Mouse (Mus musculus) midbrain, postnatal 0 days (tissue): Measurements from ENCODE around the gene Ncoa3. TPM values are rescaled to one million over a fixed set of nuclear protein-coding genes. Genes with fewer than 3 reads are reported as not detected.

Experiments used
- ATAC-seq: fragments of 200-750 bp; cut with Nextera tagmentation; 2 replicates; pipeline ENCODE4 v1.8.0; 2017; ENCODE audit warnings: moderate number of reproducible peaks, mild to moderate bottlenecking, moderate TSS enrichment, moderate library complexity; ENCODE audit not compliant: low FRiP score
- DNase-seq: peaks from one replicate; pipeline ENCODE4 v3.0.0-alpha.2; 2015; ENCODE audit warnings: low spot score
- H3K27ac ChIP-seq: fragments of 300-500 bp; sonication (generic); 2 replicates; pipeline ENCODE4 v1.5.1; 2014; ENCODE audit warnings: low read depth, mild to moderate bottlenecking, low read length, mixed read lengths
- H3K27me3 ChIP-seq: fragments of 300-500 bp; sonication (generic); 2 replicates; pipeline ENCODE4 v1.6.1; 2014; ENCODE audit warnings: low read length, control low read depth, mixed read lengths; ENCODE audit not compliant: insufficient read depth
- H3K36me3 ChIP-seq: fragments of 300-500 bp; sonication (generic); 2 replicates; pipeline ENCODE4 v1.6.1; 2014; ENCODE audit warnings: low read length, control low read depth, mixed read lengths; ENCODE audit not compliant: insufficient read depth
- H3K4me1 ChIP-seq: fragments of 300-500 bp; sonication (generic); 2 replicates; pipeline ENCODE4 v1.6.1; 2014; ENCODE audit warnings: mild to moderate bottlenecking, control low read depth, antibody characterized with exemption, low read length, mixed read lengths; ENCODE audit not compliant: insufficient read depth
- H3K4me2 ChIP-seq: fragments of 300-500 bp; sonication (generic); 2 replicates; pipeline ENCODE4 v1.6.1; 2014; ENCODE audit warnings: low read depth, mild to moderate bottlenecking, low read length, mixed read lengths; ENCODE audit not compliant: poor library complexity, severe bottlenecking
- H3K4me3 ChIP-seq: fragments of 300-500 bp; sonication (generic); 2 replicates; pipeline ENCODE4 v1.5.1; 2014; ENCODE audit warnings: low read depth, mild to moderate bottlenecking, low read length, moderate library complexity
- H3K9ac ChIP-seq: fragments of 300-500 bp; sonication (generic); replicated peaks from 2 replicates; pipeline ENCODE4 v1.6.1; 2014; ENCODE audit warnings: mild to moderate bottlenecking, low read length, moderate library complexity, mixed read lengths; ENCODE audit not compliant: poor library complexity, severe bottlenecking
- H3K9me3 ChIP-seq: fragments of 300-500 bp; sonication (generic); 2 replicates; pipeline ENCODE4 v1.6.1; 2016; ENCODE audit warnings: low read length, control low read depth
- CTCF ChIP-seq: IDR thresholded peaks from 2 replicates; pipeline ENCODE4 v1.5.1; 2016; ENCODE audit warnings: antibody characterized with exemption, mild to moderate bottlenecking
- WGBS: fragments of 180-500 bp; shearing (Covaris S2); extraction: QIAGEN DNeasy Blood & Tissue Kit; methylation state at CpG from one replicate; pipeline ENCODE4 v1.1.7; 2014; 5-methylcytosine and 5-hydroxymethylcytosine counted together
- polyA plus RNA-seq: library from polyadenylated mRNA; unstranded; fragments of >200 nt; fragmentation: Nextera tagmentation; extraction: Ambion mirVana; gene quantifications from 2 replicates; pipeline ENCODE4 v1.2.1, GENCODE M21; 2015
- total RNA-seq: library from RNA; depleted of rRNA; stranded (reverse); fragments of >200 nt; gene quantifications from 2 replicates; pipeline ENCODE4 v1.2.3, GENCODE M21; 2014

Ncoa3 gene
- total and polyA plus RNA-seq, 2 experiments from 2014 or later = 14.9 to 40.9 TPM

DNA sequence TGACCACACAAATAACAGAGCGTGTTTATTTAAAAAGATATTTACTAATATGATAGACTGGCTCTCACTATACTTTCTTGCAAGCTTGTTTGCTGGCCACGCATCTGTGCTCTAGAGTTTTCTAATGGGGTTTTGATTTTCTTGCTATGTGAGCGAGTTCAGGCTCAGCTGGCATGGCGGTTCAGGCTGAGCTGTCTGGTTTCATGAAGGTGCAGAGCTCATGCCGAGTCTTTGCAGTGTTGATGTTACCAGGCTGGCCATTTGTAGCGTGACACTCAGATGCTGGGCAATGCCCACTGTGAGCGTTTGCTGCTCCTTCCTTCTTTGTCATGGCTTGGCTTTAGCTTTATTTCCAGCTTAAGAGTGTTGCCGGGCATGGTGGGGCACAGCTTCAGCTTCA lies 70.0 kb downstream of the Ncoa3 start:
- no peaks in the 10 kb centered on the region for H3K27me3 ChIP-seq
- ATAC-seq (no peak), DNase-seq (no peak)
- H3K9ac ChIP-seq = no peak overlapping the region
- H3K9me3 ChIP-seq = no peaks in the 10 kb centered on the region
- no peak overlapping the region for H3K4me2 ChIP-seq
- no peak for TF ChIP-seq CTCF
- H3K4me1 ChIP-seq = no peaks in the 10 kb centered on the region
- WGBS = 90% methylated on average over 8 of the region's 8 CpGs
- no peak overlapping the region for H3K27ac ChIP-seq
- H3K36me3 ChIP-seq = peaks cover 53% of the 10 kb centered on the region
- H3K4me3 ChIP-seq = no peak overlapping the region

DNA sequence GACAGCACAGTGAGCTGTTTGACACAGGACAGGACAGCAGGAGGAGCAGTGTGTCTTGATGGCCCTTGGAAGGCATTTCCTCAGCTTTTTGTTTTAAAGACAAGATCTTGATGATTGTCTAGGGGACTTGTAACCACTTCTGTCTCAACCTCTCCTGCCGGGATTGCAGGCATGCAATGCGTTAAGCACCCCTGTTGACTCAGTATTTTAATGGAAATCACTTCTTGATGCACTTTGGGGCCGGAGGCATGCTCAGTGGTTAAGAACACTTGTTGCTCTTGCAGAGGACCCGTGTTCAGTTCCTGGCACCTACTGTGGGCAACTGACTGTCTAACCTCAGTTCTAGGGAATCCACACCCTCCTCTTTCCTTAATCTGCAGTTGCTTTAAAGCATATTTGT lies 74.0 kb downstream of the Ncoa3 start:
- no peak for DNase-seq
- H3K9me3 ChIP-seq = no peaks in the 10 kb centered on the region
- H3K9ac ChIP-seq = no peak overlapping the region
- H3K27me3 ChIP-seq = no peaks in the 10 kb centered on the region
- TF ChIP-seq CTCF = no peak
- no peak overlapping the region for H3K4me2 ChIP-seq
- 66% methylated on average over 4 of the region's 4 CpGs for WGBS
- no peak overlapping the region for H3K4me3 ChIP-seq
- H3K36me3 ChIP-seq = peaks cover 60% of the 10 kb centered on the region
- H3K27ac ChIP-seq = no peak overlapping the region
- ATAC-seq = no peak
- H3K4me1 ChIP-seq = no peaks in the 10 kb centered on the region

DNA sequence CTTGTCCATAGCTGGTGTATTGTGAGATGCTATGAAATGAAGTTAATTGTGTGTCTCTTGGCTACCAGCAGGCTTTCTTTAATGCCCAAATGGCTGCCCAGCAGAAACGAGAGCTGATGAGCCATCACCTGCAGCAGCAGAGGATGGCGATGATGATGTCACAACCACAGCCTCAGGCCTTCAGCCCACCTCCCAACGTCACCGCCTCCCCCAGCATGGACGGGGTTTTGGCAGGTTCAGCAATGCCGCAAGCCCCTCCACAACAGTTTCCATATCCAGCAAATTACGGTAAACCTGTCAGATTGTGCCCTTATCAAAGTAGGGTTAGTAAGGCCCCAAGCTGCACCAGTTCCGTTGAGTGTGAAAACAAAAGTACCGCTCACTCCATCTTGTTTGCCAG lies 75.8 kb downstream of the Ncoa3 start:
- WGBS = 86% methylated on average over 9 of the region's 9 CpGs
- peaks cover 50% of the 10 kb centered on the region for H3K36me3 ChIP-seq
- DNase-seq = no peak
- no peak overlapping the region for H3K4me2 ChIP-seq
- ATAC-seq = no peak
- no peak for TF ChIP-seq CTCF
- no peaks in the 10 kb centered on the region for H3K9me3 ChIP-seq
- no peaks in the 10 kb centered on the region for H3K4me1 ChIP-seq
- no peak overlapping the region for H3K9ac ChIP-seq
- no peak overlapping the region for H3K4me3 ChIP-seq
- no peak overlapping the region for H3K27ac ChIP-seq
- no peaks in the 10 kb centered on the region for H3K27me3 ChIP-seq

DNA sequence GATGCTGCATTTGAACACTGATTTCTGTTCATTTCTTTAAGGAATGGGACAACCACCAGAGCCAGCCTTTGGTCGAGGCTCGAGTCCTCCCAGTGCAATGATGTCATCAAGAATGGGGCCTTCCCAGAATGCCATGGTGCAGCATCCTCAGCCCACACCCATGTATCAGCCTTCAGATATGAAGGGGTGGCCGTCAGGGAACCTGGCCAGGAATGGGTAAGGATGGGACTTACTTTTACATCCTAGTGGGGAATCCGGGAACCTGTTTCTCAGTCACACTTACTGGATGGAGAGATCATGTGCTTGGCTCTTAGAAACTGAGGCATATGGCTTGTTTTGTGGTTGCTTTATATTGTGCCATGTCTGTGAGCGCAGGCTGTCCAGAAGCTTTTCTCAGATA lies 76.7 kb downstream of the Ncoa3 start:
- H3K4me1 ChIP-seq = no peaks in the 10 kb centered on the region
- H3K27me3 ChIP-seq = no peaks in the 10 kb centered on the region
- no peak for TF ChIP-seq CTCF
- 96% methylated on average over 5 of the region's 5 CpGs for WGBS
- H3K27ac ChIP-seq = no peak overlapping the region
- H3K4me3 ChIP-seq = no peak overlapping the region
- no peak overlapping the region for H3K9ac ChIP-seq
- DNase-seq (no peak), ATAC-seq (no peak)
- H3K4me2 ChIP-seq = no peak overlapping the region
- H3K9me3 ChIP-seq = no peaks in the 10 kb centered on the region
- H3K36me3 ChIP-seq = peaks cover 45% of the 10 kb centered on the region

DNA sequence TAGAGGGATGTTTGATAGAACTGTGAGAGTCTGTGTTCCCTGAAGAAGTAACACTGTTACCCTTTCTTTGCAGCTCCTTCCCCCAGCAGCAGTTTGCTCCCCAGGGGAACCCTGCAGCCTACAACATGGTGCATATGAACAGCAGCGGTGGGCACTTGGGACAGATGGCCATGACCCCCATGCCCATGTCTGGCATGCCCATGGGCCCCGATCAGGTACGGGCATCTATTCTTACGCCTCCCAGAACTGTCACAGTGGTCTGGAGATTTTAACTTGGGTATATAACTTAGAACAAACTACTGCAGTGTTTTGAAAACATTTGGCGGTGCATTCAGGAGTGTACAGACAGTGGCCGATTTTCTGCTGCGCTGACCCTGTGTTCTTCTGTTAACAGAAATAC lies 77.3 kb downstream of the Ncoa3 start:
- no peak for ATAC-seq
- no peak for DNase-seq
- no peak overlapping the region for H3K4me2 ChIP-seq
- no peaks in the 10 kb centered on the region for H3K9me3 ChIP-seq
- H3K27ac ChIP-seq = no peak overlapping the region
- no peak for TF ChIP-seq CTCF
- WGBS = 93% methylated on average over 7 of the region's 7 CpGs
- no peaks in the 10 kb centered on the region for H3K27me3 ChIP-seq
- H3K36me3 ChIP-seq = peaks cover 42% of the 10 kb centered on the region
- H3K4me1 ChIP-seq = no peaks in the 10 kb centered on the region
- H3K4me3 ChIP-seq = no peak overlapping the region
- no peak overlapping the region for H3K9ac ChIP-seq

DNA sequence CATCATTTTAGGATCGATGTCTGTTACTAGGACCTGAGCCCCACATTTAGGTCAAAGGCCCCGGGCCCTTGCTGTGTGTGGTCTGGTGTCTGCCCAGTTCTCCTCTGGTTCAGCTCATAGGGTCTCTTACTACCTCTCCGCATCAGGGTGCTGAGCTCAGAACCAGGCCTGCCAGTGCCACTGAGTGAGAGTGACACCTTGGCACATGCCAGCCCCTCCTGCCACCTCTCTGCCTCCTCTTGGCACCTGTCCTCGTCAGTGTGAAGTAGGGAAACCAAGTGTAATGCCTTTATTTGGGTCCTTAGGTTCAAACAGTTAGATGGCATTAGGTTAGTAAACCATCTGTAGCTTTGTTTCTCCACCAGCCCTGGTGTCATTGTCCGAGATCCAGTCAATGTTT lies 79.0 kb downstream of the Ncoa3 start:
- no peak for TF ChIP-seq CTCF
- Histone ChIP-seq H3K9me3 (no peaks in the 10 kb centered on the region), H3K27ac (no peak overlapping the region), H3K4me2 (no peak overlapping the region), H3K27me3 (no peaks in the 10 kb centered on the region), H3K4me1 (no peaks in the 10 kb centered on the region), H3K9ac (no peak overlapping the region), H3K4me3 (no peak overlapping the region), H3K36me3 (peaks cover 30% of the 10 kb centered on the region)
- DNase-seq (no peak), ATAC-seq (no peak)
- WGBS = 93% methylated on average over 5 of the region's 5 CpGs
